Mouse (Mus musculus) heart, postnatal 0 days (tissue): Measurements from ENCODE around the gene Zfp316. TPM values are rescaled to one million over a fixed set of nuclear protein-coding genes. Genes with fewer than 3 reads are reported as not detected.

Experiments
- ATAC-seq: fragments of 200-750 bp; cut with Nextera tagmentation; 2 replicates; pipeline ENCODE4 v1.8.0; 2017; ENCODE audit warnings: low read depth, moderate number of reproducible peaks, moderate library complexity; ENCODE audit not compliant: insufficient read depth
- DNase-seq: peaks from one replicate; pipeline ENCODE4 v3.0.0-alpha.2; 2016; ENCODE audit warnings: low spot score
- H3K27ac ChIP-seq: fragments of 300-500 bp; sonication (generic); 2 replicates; pipeline ENCODE4 v1.5.1; 2014; ENCODE audit warnings: low read depth, mild to moderate bottlenecking
- H3K27me3 ChIP-seq: fragments of 300-500 bp; sonication (generic); 2 replicates; pipeline ENCODE4 v1.6.1; 2014; ENCODE audit warnings: low read length, mixed read lengths; ENCODE audit not compliant: control insufficient read depth, insufficient read depth
- H3K36me3 ChIP-seq: fragments of 300-500 bp; sonication (generic); replicated peaks from 2 replicates; pipeline ENCODE4 v1.6.1; 2014; ENCODE audit warnings: low read length, mixed read lengths; ENCODE audit not compliant: control insufficient read depth, insufficient read depth
- H3K4me1 ChIP-seq: fragments of 300-500 bp; sonication (generic); 2 replicates; pipeline ENCODE4 v1.6.1; 2014; ENCODE audit warnings: antibody characterized with exemption; ENCODE audit not compliant: control insufficient read depth, insufficient read depth
- H3K4me2 ChIP-seq: fragments of 300-500 bp; sonication (generic); 2 replicates; pipeline ENCODE4 v1.6.1; 2014; ENCODE audit warnings: low read depth, mild to moderate bottlenecking, low read length, moderate library complexity
- H3K4me3 ChIP-seq: fragments of 300-500 bp; sonication (generic); 2 replicates; pipeline ENCODE4 v1.5.1; 2014; ENCODE audit warnings: low read depth, low read length
- H3K9ac ChIP-seq: fragments of 300-500 bp; sonication (generic); replicated peaks from 2 replicates; pipeline ENCODE4 v1.6.1; 2014; ENCODE audit warnings: low read depth, low read length, mixed read lengths
- H3K9me3 ChIP-seq: fragments of 300-500 bp; sonication (generic); replicated peaks from 2 replicates; pipeline ENCODE4 v1.6.1; 2016; ENCODE audit warnings: low read length; ENCODE audit not compliant: control insufficient read depth
- CTCF ChIP-seq: IDR thresholded peaks from 2 replicates; pipeline ENCODE4 v1.5.1; 2016; ENCODE audit warnings: antibody characterized with exemption, control low read depth, low read depth
- EP300 ChIP-seq: IDR thresholded peaks from 2 replicates; pipeline ENCODE4 v1.6.1; 2016; ENCODE audit warnings: antibody characterized with exemption, low read depth
- WGBS: fragments of 180-500 bp; shearing (Covaris S2); extraction: QIAGEN DNeasy Blood & Tissue Kit; methylation state at CpG from one replicate; pipeline ENCODE4 v1.1.7; 2014; 5-methylcytosine and 5-hydroxymethylcytosine counted together
- polyA plus RNA-seq: library from polyadenylated mRNA; unstranded; fragments of >200 nt; fragmentation: Nextera tagmentation; extraction: Ambion mirVana; gene quantifications from 2 replicates; pipeline ENCODE4 v1.2.1, GENCODE M21; 2015
- total RNA-seq: library from RNA; depleted of rRNA; stranded (reverse); fragments of >200 nt; gene quantifications from 2 replicates; pipeline ENCODE4 v1.2.3, GENCODE M21; 2014; ENCODE audit warnings: low replicate concordance; rRNA removed

The Zfp316 gene
- total and polyA plus RNA-seq, 2 experiments from 2014 or later: 1.2 to 7.0 TPM

DNA sequence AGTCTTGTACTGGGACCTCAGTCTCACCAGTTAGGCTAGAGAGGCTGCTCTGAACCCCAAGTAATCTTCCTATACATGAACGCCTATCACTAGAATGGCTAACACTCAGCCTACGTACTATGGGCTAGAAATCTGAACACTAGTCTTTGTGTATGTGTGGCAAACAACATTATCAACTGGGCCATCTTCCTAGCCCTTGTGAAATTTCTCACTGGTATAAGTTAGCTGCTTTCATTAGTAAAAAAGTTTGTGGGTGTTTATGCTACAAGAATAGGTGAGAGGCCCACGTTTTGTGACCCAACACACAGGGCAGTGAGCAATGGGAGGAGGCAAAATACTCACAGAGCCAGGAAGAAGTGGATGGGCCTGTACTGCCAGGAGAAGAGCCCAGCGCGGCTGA lies 48.8 kb downstream of the Zfp316 start:
- no peaks in the 10 kb centered on the region for H3K9me3 ChIP-seq
- H3K27me3 ChIP-seq: no peaks in the 10 kb centered on the region
- no peaks in the 10 kb centered on the region for H3K36me3 ChIP-seq
- WGBS: 65% methylated on average over 5 of the region's 5 CpGs
- ATAC-seq (no peak), DNase-seq (no peak)
- H3K4me3 ChIP-seq: no peak overlapping the region
- H3K4me2 ChIP-seq: no peak overlapping the region
- no peak overlapping the region for H3K9ac ChIP-seq
- no peak overlapping the region for H3K27ac ChIP-seq
- no peaks in the 10 kb centered on the region for H3K4me1 ChIP-seq
- TF ChIP-seq EP300 (no peak), CTCF (no peak)

DNA sequence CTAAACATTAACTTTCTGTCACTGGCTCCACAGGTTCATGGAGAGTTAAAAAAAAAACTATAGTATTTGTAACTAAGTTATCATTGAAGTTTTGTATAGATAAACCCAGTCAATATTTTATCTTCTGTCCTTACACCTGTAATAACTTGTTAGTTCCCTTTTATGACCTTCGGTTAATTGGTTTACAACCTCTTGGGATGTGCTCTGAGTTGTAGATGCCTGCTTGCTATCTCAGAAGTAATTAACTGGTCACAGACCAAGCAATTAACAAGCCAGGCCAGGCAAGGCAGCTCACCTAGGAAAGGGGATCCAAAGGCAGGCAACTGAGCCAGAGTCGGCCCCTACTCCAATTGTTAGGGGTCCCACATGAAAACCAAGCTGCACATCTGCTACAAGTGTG lies 56.0 kb downstream of the Zfp316 start:
- no peak overlapping the region for H3K27ac ChIP-seq
- H3K9me3 ChIP-seq: no peaks in the 10 kb centered on the region
- H3K9ac ChIP-seq: no peak overlapping the region
- no peaks in the 10 kb centered on the region for H3K4me1 ChIP-seq
- WGBS: 83% methylated on average over 2 of the region's 2 CpGs
- ATAC-seq (no peak), DNase-seq (no peak)
- no peak overlapping the region for H3K4me2 ChIP-seq
- TF ChIP-seq EP300 (no peak), CTCF (no peak)
- H3K36me3 ChIP-seq: no peaks in the 10 kb centered on the region
- H3K4me3 ChIP-seq: no peak overlapping the region
- no peaks in the 10 kb centered on the region for H3K27me3 ChIP-seq

DNA sequence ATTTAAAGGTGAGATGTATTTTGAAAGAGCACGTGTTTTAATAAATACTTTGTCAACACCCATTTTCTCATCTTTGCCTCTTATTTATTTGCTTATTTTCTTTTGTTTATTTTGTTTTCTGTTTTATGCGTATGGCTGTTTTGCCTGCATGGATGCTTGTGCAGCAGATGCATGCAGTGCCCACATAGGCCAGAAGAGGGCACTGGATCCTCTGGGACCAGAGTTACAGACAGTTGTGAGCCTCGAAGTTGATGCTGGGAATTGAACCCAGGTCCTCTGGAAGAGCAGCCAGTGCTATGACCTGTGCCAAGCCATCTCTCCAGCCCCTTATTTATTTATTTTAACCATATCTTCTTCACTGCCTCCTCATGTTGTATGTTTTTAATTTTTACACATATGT lies 64.8 kb downstream of the Zfp316 start:
- no peak for DNase-seq
- TF ChIP-seq EP300 (no peak), CTCF (no peak)
- no peak overlapping the region for H3K4me2 ChIP-seq
- H3K4me1 ChIP-seq: no peaks in the 10 kb centered on the region
- no peak overlapping the region for H3K27ac ChIP-seq
- no peak overlapping the region for H3K4me3 ChIP-seq
- no peak for ATAC-seq
- no peaks in the 10 kb centered on the region for H3K27me3 ChIP-seq
- no peaks in the 10 kb centered on the region for H3K36me3 ChIP-seq
- no peak overlapping the region for H3K9ac ChIP-seq
- H3K9me3 ChIP-seq: no peaks in the 10 kb centered on the region
- 60% methylated on average over 3 of the region's 3 CpGs for WGBS

Other genes with a start within 250 kb of the Zfp316 start
- gene Rnf216, start 157.0 kb downstream of the Zfp316 start, total RNA-seq: 23.3 and 25.2 TPM in 2 replicates
- 17.1 and 17.7 TPM in 2 replicates for gene Rnf216, start 157.0 kb downstream of the Zfp316 start, polyA plus RNA-seq
- gene Olfr718-ps1, start 122.4 kb downstream of the Zfp316 start, total RNA-seq: not detected in 2 replicates
- 0.03 TPM in 1 of 2 replicates, not detected in the other for gene Olfr718-ps1, start 122.4 kb downstream of the Zfp316 start, polyA plus RNA-seq
- gene Rbak, start 89.2 kb downstream of the Zfp316 start, total RNA-seq: 2.5 and 4.2 TPM in 2 replicates
- gene Rbak, start 89.2 kb downstream of the Zfp316 start, polyA plus RNA-seq: 4.2 and 5.2 TPM in 2 replicates
- not detected in 2 replicates for gene Spdye4b, start 89.0 kb downstream of the Zfp316 start, total RNA-seq
- gene Spdye4b, start 89.0 kb downstream of the Zfp316 start, polyA plus RNA-seq: not detected in 2 replicates
- gene Spdye4a, start 43.1 kb downstream of the Zfp316 start, total RNA-seq: not detected in 2 replicates
- gene Spdye4a, start 43.1 kb downstream of the Zfp316 start, polyA plus RNA-seq: not detected in 2 replicates
- 7.8 and 12.1 TPM in 2 replicates for gene Zfp12, start 34.9 kb downstream of the Zfp316 start, total RNA-seq
- 3.6 and 4.0 TPM in 2 replicates for gene Zfp12, start 34.9 kb downstream of the Zfp316 start, polyA plus RNA-seq
- gene Zfp853, start 23.6 kb upstream of the Zfp316 start, total RNA-seq: 3.3 TPM in 1 of 2 replicates, not detected in the other
- gene Zfp853, start 23.6 kb upstream of the Zfp316 start, polyA plus RNA-seq: 0.04 TPM in 1 of 2 replicates, not detected in the other
- 34.3 and 45.3 TPM in 2 replicates for gene E130309D02Rik, start 45.3 kb upstream of the Zfp316 start, total RNA-seq
- gene E130309D02Rik, start 45.3 kb upstream of the Zfp316 start, polyA plus RNA-seq: 15.4 and 15.8 TPM in 2 replicates
- 56.0 and 104 TPM in 2 replicates for gene Zdhhc4, start 59.2 kb upstream of the Zfp316 start, total RNA-seq
- 58.5 and 63.3 TPM in 2 replicates for gene Zdhhc4, start 59.2 kb upstream of the Zfp316 start, polyA plus RNA-seq
- not detected in 2 replicates for gene Grid2ip, start 87.3 kb upstream of the Zfp316 start, total RNA-seq
- not detected in 2 replicates for gene Grid2ip, start 87.3 kb upstream of the Zfp316 start, polyA plus RNA-seq
- 126 and 128 TPM in 2 replicates for gene Kdelr2, start 133.8 kb upstream of the Zfp316 start, total RNA-seq
- 154 and 170 TPM in 2 replicates for gene Kdelr2, start 133.8 kb upstream of the Zfp316 start, polyA plus RNA-seq
- 11.3 and 12.8 TPM in 2 replicates for gene Daglb, start 194.6 kb upstream of the Zfp316 start, total RNA-seq
- 7.9 and 8.0 TPM in 2 replicates for gene Daglb, start 194.6 kb upstream of the Zfp316 start, polyA plus RNA-seq